Mouse (Mus musculus) layer of hippocampus, adult 18-20 months (tissue): ENCODE results near the gene Cttnbp2. TPM values are rescaled to one million over a fixed set of nuclear protein-coding genes. Genes with fewer than 3 reads are reported as not detected.

Source experiments
- DNase-seq, 2 experiments: peaks; one replicate each; pipeline ENCODE4 v3.0.0; 2022; ENCODE audit warnings: low spot score in 2 of 2
- microRNA-seq, 2 experiments: library from miRNA; unstranded; fragments of <30 nt; microRNA quantifications; one replicate each; pipeline ENCODE4 v1.2.0; 2021
- total RNA-seq, 2 experiments: library from RNA; stranded (reverse); gene quantifications; 2 replicates each; pipeline ENCODE4 v1.2.3; 2021

Cttnbp2 gene
- total RNA-seq, 2 experiments from 2014 or later: 253 to 290 TPM

GRCm38 (mm10) chr6:18335393-18335792, 179.2 kb downstream of the Cttnbp2 start:
- DNase-seq: no peak

GRCm38 (mm10) chr6:18322950-18323349, 191.7 kb downstream of the Cttnbp2 start:
- DNase-seq: no peak

Small RNA genes within 50 kb of the gene (microRNA-seq; reads per million reads assigned to microRNA genes)
- gene Gm26233: 0 reads per million in 2 experiments
